Mouse (Mus musculus) lung, postnatal 4 days (tissue): ENCODE measurements at regions not wholly inside any gene's neighbourhood (a gene's known extent, or its start where the extent isn't known, plus 50 kb on each side); places are given as distances from the start of the nearest gene placed in this dataset.
"Not testable (repeated sequence)": the region's sequence is repeated elsewhere in the genome, so short reads cannot be mapped to it uniquely, and the experiment has no call there.

Source experiments
- DNase-seq, 2 experiments: peaks; one replicate each; pipeline ENCODE4 v3.0.0; 2021

GRCm38 (mm10) chr10:15046285-15046684 is 328.3 kb upstream of the Gje1 start:
- DNase-seq, result no peak

- DNase-seq, result no peak
Measured at GRCm38 (mm10) chr10:15037571-15037970, 319.6 kb upstream of the Gje1 start.

DNA sequence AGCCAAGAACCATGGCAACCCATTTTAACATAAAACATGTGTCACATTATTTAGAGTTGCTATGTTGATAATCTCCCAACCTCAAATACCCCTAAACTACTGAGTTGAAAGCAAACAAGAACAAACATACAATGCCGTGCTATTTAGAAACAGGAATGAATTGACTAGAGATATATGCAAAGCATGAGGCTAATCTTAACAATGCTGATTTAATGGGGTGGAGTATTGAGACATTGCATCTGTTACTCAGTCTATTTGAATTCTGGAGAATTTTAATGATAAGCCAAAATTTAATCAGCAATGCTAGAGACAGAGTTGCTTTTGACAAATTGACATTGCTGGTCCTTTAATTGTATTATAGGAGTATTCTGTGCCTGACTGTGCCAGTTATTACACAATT is 313.5 kb upstream of the Gje1 start:
- no peak for DNase-seq

- DNase-seq, result no peak
Measured at GRCm38 (mm10) chr10:15029151-15029550, 311.1 kb upstream of the Gje1 start.

DNA sequence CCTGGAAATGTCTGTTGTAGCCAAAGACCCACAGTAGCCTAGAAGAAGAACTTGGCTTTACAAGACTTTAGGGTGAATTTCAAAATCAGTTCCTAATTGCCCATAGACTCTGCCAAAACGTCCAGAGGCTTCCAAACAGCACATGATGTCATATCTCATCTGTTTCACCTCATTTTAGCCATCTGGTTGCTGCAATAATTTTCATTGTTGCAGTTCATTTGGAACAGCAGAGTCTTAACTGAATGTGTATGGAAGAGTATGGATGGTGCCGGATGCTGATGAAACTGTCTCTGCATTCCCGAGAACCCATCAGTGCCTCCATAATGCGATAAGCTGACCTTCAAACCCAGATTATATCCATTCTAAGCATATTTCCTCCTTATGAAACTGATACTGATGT is 295.9 kb upstream of the Gje1 start:
- DNase-seq, result no peak

GRCm38 (mm10) chr10:14996374-14996773 is 278.4 kb upstream of the Gje1 start:
- no peak for DNase-seq

- no peak for DNase-seq
Measured at GRCm38 (mm10) chr10:14989601-14990140, 271.7 kb upstream of the Gje1 start.

DNA sequence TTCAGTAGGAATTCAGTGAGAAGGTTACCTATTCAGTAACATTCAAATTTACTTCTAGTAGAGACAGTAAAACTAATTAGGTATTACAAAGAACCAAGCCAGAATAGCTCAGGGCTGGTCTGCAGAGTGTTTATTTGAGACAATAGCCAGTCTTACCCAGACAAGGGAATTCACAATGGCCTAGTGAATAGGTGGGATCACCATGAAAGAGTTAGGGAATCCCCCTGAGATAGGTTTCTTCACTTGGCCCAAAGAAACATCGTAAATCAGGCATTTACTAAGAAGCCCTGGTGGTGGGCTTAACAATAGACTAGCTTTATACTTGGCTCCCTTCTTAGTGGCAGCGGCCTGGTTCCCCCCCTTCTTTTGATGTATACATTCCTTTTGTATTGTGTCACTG is 268.6 kb upstream of the Gje1 start:
- not testable (repeated sequence) for DNase-seq

- DNase-seq, result peak in 1 of 2 experiments; percentile 35
Measured at GRCm38 (mm10) chr10:14978093-14978755, 260.2 kb upstream of the Gje1 start.

DNA sequence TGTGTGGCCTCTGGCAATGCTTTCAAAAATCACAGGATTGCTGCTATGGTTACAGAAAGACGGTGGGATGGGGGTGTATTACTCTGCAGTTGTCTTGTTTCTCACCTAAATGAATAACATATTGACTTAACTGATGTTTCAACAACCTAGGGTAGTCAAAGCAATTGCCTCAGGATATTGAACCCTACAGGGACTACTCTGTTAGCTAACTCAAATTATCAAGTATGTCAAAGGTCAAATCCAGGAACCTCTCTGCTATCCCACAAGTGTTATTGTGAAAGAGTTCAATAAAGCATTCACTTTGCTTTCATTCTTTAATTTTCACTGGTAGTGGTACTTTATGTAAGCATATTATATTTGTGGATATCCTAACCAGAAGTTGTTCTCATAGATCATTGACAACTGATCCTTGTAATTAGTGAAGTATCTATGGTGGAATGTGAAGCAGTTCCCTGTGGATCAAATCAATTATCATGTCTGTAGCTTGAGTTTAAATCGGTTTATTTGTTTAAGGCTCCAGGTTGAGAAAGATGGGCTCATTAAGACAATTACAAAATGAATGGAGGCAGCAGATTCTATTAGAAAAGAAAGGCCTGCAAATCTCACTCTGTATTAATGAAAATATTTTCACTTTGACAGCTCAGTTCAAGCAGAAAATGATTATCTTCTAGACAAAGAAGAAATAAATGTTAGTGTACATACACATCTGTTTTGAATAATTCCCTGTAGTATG is 259.4 kb upstream of the Gje1 start:
- DNase-seq, result no peak

DNA sequence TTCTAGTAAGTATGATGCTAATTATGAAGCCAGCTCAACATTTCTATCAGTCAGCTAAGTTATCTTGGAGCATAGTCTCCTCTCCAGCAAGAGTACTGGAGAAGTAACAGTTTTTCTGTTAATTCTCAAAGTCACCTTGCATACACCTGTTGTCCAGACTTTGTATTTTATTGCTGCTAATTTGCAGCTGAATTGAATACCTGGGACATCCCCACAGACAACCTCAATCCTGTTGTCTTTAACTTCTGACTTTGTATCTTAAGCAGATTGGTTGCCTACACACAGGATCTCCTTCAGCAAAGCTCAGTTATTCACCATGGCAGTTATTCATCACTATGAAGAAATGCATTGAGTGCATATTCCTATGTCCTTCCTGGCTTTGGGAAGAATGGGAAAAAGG is 251.7 kb upstream of the Gje1 start:
- no peak for DNase-seq

DNA sequence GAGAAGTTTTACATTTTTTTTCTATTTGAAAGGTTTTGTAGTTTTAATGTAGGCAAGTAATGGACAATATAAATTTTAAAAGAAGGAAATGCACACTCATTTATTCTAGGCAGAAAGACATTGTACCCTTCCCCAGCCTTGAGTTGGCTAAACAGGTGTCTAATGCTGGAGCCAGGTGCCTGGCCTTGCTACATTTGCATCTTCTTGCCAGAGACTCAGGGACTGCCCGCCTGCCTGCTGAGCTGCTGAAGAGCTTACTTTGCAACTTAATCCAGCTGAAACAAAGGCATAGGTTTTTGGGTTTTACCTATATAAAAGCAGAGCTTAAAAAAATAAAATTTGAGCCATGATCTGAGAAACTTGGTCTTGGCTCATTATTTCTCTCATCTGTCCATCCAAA is 249.6 kb upstream of the Gje1 start:
- no peak for DNase-seq

GRCm38 (mm10) chr10:14966771-14967170 is 248.8 kb upstream of the Gje1 start:
- DNase-seq, result not testable (repeated sequence)

DNA sequence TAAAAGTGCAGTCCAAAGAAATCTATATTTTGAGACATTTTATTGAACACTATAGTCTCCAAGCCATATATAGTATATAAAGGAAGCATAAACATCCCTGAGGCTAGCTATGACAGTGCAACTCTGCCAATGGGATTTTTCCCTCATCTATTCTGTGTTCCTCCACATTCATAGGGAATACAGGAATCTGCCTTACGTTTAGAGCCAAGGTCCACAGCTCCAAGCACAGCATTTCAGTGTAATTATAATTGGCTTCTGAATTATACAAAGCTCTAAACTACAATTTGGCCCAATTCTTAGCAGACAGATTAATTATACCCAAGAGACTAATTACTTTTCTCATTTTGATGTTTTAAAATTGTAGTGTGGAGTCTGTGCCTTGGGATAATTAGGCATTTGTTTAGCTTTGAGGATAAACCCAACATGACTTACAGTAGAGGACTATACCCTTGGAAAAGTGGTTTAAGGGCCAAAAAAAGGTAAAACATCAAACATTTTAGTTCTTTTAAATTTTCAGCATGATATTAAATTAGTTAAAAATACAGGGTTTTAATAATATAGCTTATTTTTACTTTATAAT is 235.0 kb upstream of the Gje1 start:
- DNase-seq, result no peak

DNA sequence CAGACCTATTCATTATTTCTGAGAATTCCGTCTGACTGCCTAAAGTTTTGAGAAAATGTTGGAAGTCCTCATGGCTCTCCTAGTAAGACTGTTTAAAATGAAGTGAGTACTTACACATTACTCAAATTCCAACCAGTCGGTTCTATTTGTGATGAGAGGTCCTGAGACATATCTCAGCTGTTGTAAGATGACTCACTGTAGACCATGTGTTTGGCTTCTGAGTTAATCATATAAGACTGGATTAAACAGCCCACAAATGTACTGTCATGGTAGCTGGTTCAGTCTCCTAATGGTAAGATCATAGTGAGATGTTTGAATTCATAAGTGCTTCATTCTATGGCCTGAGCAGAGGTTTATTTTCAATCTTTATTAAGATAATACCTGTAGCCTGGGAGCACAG is 223.9 kb upstream of the Gje1 start:
- DNase-seq, result no peak
